Mouse (Mus musculus): ENCODE results near the gene Prok1. TPM values are rescaled to one million over a fixed set of nuclear protein-coding genes. Genes with fewer than 3 reads are reported as not detected.
A peak's percentile ranks its signal among the peaks of the same experiment; 100 is the strongest.

Gene Prok1
- polyA plus RNA-seq, 1 experiment = 0.11 TPM

GRCm38 (mm10) chr3:107241389-107242094 lies 2.0 kb upstream of the Prok1 start:
- WGBS = 39% methylated on average over 14 of the region's 14 CpGs
- DNase-seq (ENCODE audit: low read depth, low spot score) = no peak

- WGBS = 71% methylated on average over 8 of the region's 8 CpGs
- DNase-seq (ENCODE audit: low read depth, low spot score) = no peak
Measured at GRCm38 (mm10) chr3:107238471-107238980, 981 bp downstream of the Prok1 start.

- DNase-seq (ENCODE audit: low read depth, low spot score) = no peak
- WGBS = 65% methylated on average over 2 of the region's 2 CpGs
Measured at GRCm38 (mm10) chr3:107238051-107238450, 1.5 kb downstream of the Prok1 start.

GRCm38 (mm10) chr3:107233945-107234344 lies 5.6 kb downstream of the Prok1 start:
- WGBS = 32% methylated on average over 2 of the region's 2 CpGs

GRCm38 (mm10) chr3:107233351-107233813 lies 6.1 kb downstream of the Prok1 start:
- WGBS = 8% methylated on average over 11 of the region's 11 CpGs
- peak; percentile 83 for DNase-seq (ENCODE audit: low read depth, low spot score)

More at GRCm38 (mm10) chr3:107233945-107234344, 5.6 kb downstream of the Prok1 start:
- no peak for DNase-seq (ENCODE audit: low read depth, low spot score)

- WGBS = 53% methylated on average over 4 of the region's 4 CpGs
- no peak for DNase-seq (ENCODE audit: low read depth, low spot score)
Measured at GRCm38 (mm10) chr3:107231202-107231601, 8.3 kb downstream of the Prok1 start.

GRCm38 (mm10) chr3:107230527-107230926 lies 9.0 kb downstream of the Prok1 start, which contains the start of gene A630076J17Rik:
Gene A630076J17Rik (plus strand): TSS chr3:107230614.
- 6% methylated on average over 1 of the region's 1 CpGs for WGBS
- peak; percentile 8 for DNase-seq (ENCODE audit: low read depth, low spot score)

GRCm38 (mm10) chr3:107229822-107230221 lies 9.7 kb downstream of the Prok1 start:
- DNase-seq (ENCODE audit: low read depth, low spot score) = no peak
- WGBS = 19% methylated on average over 5 of the region's 5 CpGs

- 62% methylated on average over 5 of the region's 5 CpGs for WGBS
- DNase-seq (ENCODE audit: low read depth, low spot score) = no peak
Measured at GRCm38 (mm10) chr3:107229221-107229620, 10.3 kb downstream of the Prok1 start.

- DNase-seq (ENCODE audit: low read depth, low spot score) = no peak
- WGBS = 79% methylated on average over 5 of the region's 5 CpGs
Measured at GRCm38 (mm10) chr3:107225820-107226219, 13.7 kb downstream of the Prok1 start.

- no peak for DNase-seq (ENCODE audit: low read depth, low spot score)
- 33% methylated on average over 1 of the region's 1 CpGs for WGBS
Measured at GRCm38 (mm10) chr3:107223230-107223629, 16.3 kb downstream of the Prok1 start.

- 61% methylated on average over 10 of the region's 10 CpGs for WGBS
- DNase-seq (ENCODE audit: low read depth, low spot score) = no peak
Measured at GRCm38 (mm10) chr3:107221608-107222007, 17.9 kb downstream of the Prok1 start, which contains the start of gene Cym. Gene Cym (minus strand): TSS chr3:107221732.

GRCm38 (mm10) chr3:107218572-107218971 lies 20.9 kb downstream of the Prok1 start:
- 83% methylated on average over 7 of the region's 7 CpGs for WGBS
- DNase-seq (ENCODE audit: low read depth, low spot score) = no peak

GRCm38 (mm10) chr3:107217101-107217480 lies 22.4 kb downstream of the Prok1 start:
- DNase-seq (ENCODE audit: low read depth, low spot score) = no peak
- WGBS = 70% methylated on average over 3 of the region's 3 CpGs

GRCm38 (mm10) chr3:107216400-107217100 lies 23.0 kb downstream of the Prok1 start:
- 49% methylated on average over 8 of the region's 8 CpGs for WGBS
- no peak for DNase-seq (ENCODE audit: low read depth, low spot score)

GRCm38 (mm10) chr3:107214606-107215005 lies 24.9 kb downstream of the Prok1 start:
- 72% methylated on average over 5 of the region's 5 CpGs for WGBS
- DNase-seq (ENCODE audit: low read depth, low spot score) = no peak

GRCm38 (mm10) chr3:107207625-107208253 lies 31.8 kb downstream of the Prok1 start:
- 67% methylated on average over 7 of the region's 7 CpGs for WGBS
- no peak for DNase-seq (ENCODE audit: low read depth, low spot score)

GRCm38 (mm10) chr3:107206490-107207150 lies 32.9 kb downstream of the Prok1 start:
- WGBS = 40% methylated on average over 4 of the region's 4 CpGs
- no peak for DNase-seq (ENCODE audit: low read depth, low spot score)

- WGBS = 4% methylated on average over 4 of the region's 4 CpGs
- DNase-seq (ENCODE audit: low read depth, low spot score) = peak; percentile 28
Measured at GRCm38 (mm10) chr3:107205994-107206393, 33.5 kb downstream of the Prok1 start.

- no peak for DNase-seq (ENCODE audit: low read depth, low spot score)
Measured at GRCm38 (mm10) chr3:107205170-107205569, 34.3 kb downstream of the Prok1 start.
